Mouse (Mus musculus) C2C12 (cell line): ENCODE measurements around the gene Klhdc8a. TPM values are rescaled to one million over a fixed set of nuclear protein-coding genes. Genes with fewer than 3 reads are reported as not detected.
A peak's percentile ranks its signal among the peaks of the same experiment; 100 is the strongest.

Experiments used
- H3K27me3 ChIP-seq: one replicate; pipeline ENCODE4 v1.6.1; 2011; ENCODE audit not compliant: control insufficient read depth, insufficient read depth, insufficient read length
- H3K36me3 ChIP-seq: one replicate; pipeline ENCODE4 v1.6.1; 2011; ENCODE audit not compliant: control insufficient read depth, insufficient read depth
- H3K4me3 ChIP-seq: one replicate; pipeline ENCODE4 v1.5.1; 2011; ENCODE audit warnings: mild to moderate bottlenecking, control low read depth; ENCODE audit not compliant: poor library complexity, insufficient read depth, severe bottlenecking
- H3K79me2 ChIP-seq: one replicate; pipeline ENCODE4 v1.6.1; 2011; ENCODE audit not compliant: control insufficient read depth, insufficient read depth
- H3K79me3 ChIP-seq: one replicate; pipeline ENCODE4 v1.6.1; 2011; ENCODE audit warnings: low read depth, control low read depth
- H3ac ChIP-seq: one replicate; pipeline ENCODE3; 2011; ENCODE audit warnings: low read depth; ENCODE audit not compliant: control insufficient read depth, insufficient read length
- CEBPB ChIP-seq: IDR thresholded peaks from one replicate; pipeline ENCODE4 v1.6.1; 2011; ENCODE audit warnings: low read depth, mild to moderate bottlenecking, control low read depth, moderate library complexity
- CTCF ChIP-seq: IDR thresholded peaks from one replicate; pipeline ENCODE4 v1.5.1; 2011; ENCODE audit not compliant: control insufficient read depth, insufficient read depth, insufficient read length
- FOSL1 ChIP-seq: IDR thresholded peaks from one replicate; pipeline ENCODE4 v1.8.0; 2011; ENCODE audit warnings: mild to moderate bottlenecking, low read length; ENCODE audit not compliant: poor library complexity, insufficient read depth, severe bottlenecking
- MAX ChIP-seq: IDR thresholded peaks from one replicate; pipeline ENCODE4 v1.6.1; 2011; ENCODE audit warnings: mild to moderate bottlenecking, control low read depth
- MYOD1 ChIP-seq: IDR thresholded peaks from one replicate; pipeline ENCODE4 v1.6.1; 2011; ENCODE audit warnings: low read depth; ENCODE audit not compliant: control insufficient read depth, insufficient read length
- MYOG ChIP-seq: IDR thresholded peaks from one replicate; pipeline ENCODE4 v1.6.1; 2011; ENCODE audit not compliant: control insufficient read depth, insufficient read length; ENCODE audit errors: extremely low read depth
- USF1 ChIP-seq: IDR thresholded peaks from one replicate; pipeline ENCODE4 v1.6.1; 2011; ENCODE audit warnings: low read depth, mild to moderate bottlenecking, control low read depth, moderate library complexity
- polyA plus RNA-seq: library from polyadenylated mRNA; unstranded; fragments of >200 nt; fragmentation: generic; extraction: Trizol; gene quantifications from one replicate; pipeline ENCODE4 v1.2.1, GENCODE M21; 2012; ENCODE audit warnings: missing spikeins

The Klhdc8a gene
- polyA plus RNA-seq, 1 experiment, result 19.0 TPM

DNA sequence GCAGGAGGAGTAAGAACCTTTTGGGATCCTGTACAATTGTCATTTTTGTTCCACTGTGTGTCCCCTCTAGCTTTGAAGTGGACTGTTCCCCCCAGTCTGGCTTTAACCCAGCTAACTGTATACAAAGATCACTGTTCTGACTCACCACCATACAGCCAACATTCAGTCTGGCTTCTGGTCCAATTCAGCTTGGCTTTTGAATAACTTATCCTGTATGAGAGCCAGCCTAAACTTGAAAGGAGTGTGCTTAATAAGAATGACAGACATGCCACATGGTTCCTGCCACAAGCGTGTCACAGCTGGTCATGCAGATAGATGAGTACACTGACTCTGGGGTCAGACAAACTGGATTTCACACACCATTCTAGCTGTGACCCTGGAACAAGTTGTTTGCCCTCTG is 11.7 kb upstream of the Klhdc8a start:
- Histone ChIP-seq H3K79me3 (peaks cover 20% of the 10 kb centered on the region), H3K79me2 (peaks cover 51% of the 10 kb centered on the region), H3ac (no peak overlapping the region), H3K4me3 (no peak overlapping the region), H3K36me3 (peaks cover 18% of the 10 kb centered on the region), H3K27me3 (no peaks in the 10 kb centered on the region)
- TF ChIP-seq CEBPB (no peak), FOSL1 (no peak), MYOD1 (no peak), CTCF (no peak), MAX (no peak), USF1 (no peak), MYOG (no peak)

DNA sequence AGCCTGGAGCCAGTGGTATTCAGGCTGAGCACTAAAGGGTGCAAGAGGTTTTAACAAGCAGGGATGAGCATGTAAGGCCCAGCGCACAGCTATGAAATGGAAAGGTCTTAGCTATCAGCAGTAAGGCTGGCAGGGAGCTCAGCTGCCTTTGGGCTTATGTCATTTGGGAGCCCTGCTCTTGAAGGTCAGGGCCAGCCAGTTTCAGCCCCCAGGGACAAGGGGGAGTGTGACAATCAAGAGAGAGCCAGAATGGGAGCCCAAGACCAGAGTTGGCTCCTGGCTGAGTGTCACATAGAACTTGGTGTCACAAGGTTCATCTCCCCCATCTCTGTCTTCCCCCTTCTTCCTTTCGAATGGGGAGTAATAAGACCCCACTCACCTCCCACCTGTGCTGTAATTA is 11.0 kb upstream of the Klhdc8a start:
- Histone ChIP-seq H3ac (no peak overlapping the region), H3K36me3 (peaks cover 12% of the 10 kb centered on the region), H3K27me3 (no peaks in the 10 kb centered on the region), H3K4me3 (no peak overlapping the region), H3K79me3 (peaks cover 20% of the 10 kb centered on the region), H3K79me2 (peaks cover 51% of the 10 kb centered on the region)
- TF ChIP-seq FOSL1, result no peak
- no peak for TF ChIP-seq CEBPB
- no peak for TF ChIP-seq USF1
- no peak for TF ChIP-seq CTCF
- TF ChIP-seq MYOD1, result no peak
- TF ChIP-seq MAX, result no peak
- no peak for TF ChIP-seq MYOG

DNA sequence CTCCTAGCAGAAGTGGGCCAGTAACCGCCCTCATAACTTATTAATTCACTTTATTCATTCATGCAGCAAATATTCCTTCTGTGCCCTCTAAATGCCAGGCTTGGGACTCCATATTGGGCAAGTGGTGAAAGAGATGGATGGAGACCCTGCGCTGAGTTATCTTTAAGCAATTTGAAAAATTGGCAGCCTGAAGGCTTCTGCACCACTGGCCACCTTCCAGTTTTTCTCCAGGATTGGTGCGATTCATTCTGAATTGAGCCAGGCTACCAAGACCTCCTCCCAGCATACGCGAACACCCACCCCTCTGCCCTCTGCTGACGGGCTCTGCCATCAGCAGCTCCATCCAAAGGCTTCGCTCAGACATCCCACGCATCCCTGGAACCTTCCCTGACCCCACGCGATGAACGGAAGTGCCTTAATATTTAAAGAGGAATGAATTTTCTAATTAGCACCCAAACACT is 10.4 kb upstream of the Klhdc8a start:
- TF ChIP-seq MYOD1 (no peak), MAX (no peak), FOSL1 (no peak), CEBPB (no peak), CTCF (peak; percentile 58)
- Histone ChIP-seq H3ac (no peak overlapping the region), H3K36me3 (peaks cover 6% of the 10 kb centered on the region), H3K79me3 (peaks cover 20% of the 10 kb centered on the region), H3K79me2 (peaks cover 51% of the 10 kb centered on the region), H3K27me3 (no peaks in the 10 kb centered on the region), H3K4me3 (no peak overlapping the region)

DNA sequence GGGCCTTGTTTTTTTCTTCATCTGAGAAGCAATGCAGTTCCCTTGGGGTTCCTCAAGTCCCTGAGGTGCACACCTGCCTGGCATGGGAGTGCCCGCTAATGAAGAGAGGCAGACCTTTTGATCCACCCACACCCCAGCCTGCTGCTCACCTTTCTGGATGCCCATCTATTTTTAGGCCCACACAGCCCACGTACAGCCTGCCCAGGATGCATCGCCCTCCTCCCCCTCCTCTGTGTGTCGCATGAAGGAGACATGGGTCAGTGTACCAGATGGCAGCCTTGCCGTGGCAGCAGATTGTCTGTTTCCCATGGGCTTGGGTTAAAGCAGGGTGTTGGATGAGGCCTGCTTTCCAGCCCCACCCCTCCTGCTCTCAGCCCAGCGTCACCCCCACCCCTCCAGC is 8.5 kb upstream of the Klhdc8a start:
- H3K79me3 ChIP-seq, result peaks cover 20% of the 10 kb centered on the region
- H3K4me3 ChIP-seq, result no peak overlapping the region
- H3K79me2 ChIP-seq, result peaks cover 51% of the 10 kb centered on the region
- no peak overlapping the region for H3ac ChIP-seq
- H3K27me3 ChIP-seq, result no peaks in the 10 kb centered on the region
- TF ChIP-seq MAX (no peak), USF1 (no peak), FOSL1 (no peak), CEBPB (no peak), MYOD1 (no peak), CTCF (no peak), MYOG (no peak)
- H3K36me3 ChIP-seq, result no peaks in the 10 kb centered on the region

DNA sequence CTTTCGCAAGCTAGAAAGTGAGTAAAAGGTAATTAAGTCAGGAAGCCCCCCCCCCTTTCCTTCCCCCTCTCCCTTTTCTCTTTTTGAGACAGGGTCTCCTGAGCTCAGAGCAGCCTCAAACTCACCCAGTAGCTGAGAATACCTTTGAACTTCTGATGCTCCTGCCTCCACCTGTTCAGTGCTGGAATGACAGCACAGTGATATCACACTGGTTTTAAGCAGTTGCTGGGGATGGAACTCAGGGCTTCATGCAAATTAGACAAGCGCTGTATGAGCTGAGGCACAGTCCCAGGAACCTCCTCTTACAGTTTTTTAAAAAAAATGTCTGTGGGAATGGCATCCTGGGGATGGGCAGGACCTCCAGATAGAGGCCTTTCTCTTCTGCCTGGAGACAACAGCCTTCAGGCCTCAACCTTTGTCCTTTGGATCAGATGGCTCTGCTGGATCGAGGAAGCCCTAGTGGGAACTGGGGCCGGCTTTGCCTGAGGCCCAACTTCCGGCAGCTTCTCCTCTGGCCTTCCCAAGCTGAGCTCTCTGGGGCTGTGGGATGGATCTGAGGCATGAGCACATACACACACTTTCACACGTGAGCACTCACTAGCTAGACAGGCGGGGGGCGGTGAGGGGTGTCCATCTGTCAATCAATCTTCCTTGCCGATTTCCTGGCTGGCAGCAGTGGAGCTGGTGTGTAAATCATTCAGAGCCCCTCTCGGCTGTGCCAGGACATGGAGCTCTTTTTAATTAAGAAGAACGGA is 7.3 kb upstream of the Klhdc8a start:
- H3ac ChIP-seq, result peak overlapping the region; percentile 86
- H3K4me3 ChIP-seq, result peak overlapping the region; percentile 27
- H3K36me3 ChIP-seq, result no peaks in the 10 kb centered on the region
- peaks cover 51% of the 10 kb centered on the region for H3K79me2 ChIP-seq
- H3K27me3 ChIP-seq, result no peaks in the 10 kb centered on the region
- H3K79me3 ChIP-seq, result peaks cover 20% of the 10 kb centered on the region
- TF ChIP-seq CEBPB, result peak; percentile 19
- TF ChIP-seq MAX, result no peak
- TF ChIP-seq MYOD1, result peak; percentile 57
- TF ChIP-seq USF1, result no peak
- no peak for TF ChIP-seq CTCF

DNA sequence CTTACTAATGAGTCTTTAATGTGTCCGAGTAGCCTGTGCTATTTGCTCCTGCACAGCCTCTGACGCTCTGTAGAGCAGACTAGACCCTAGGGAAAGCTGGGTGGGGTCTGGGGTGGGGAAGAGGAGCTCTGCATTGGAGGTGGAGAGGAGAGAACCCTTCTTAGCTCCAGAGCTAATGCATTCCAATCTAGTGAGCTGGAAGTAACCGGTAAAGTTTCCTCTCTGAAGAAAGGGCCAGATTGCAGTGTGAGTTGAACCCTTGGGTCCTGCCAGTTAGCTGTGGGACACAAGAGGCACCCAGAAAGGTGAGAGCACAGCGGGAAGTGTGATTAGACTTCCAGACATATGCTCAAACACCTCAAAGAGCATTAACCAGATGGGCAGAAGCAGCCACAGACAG is 6.7 kb upstream of the Klhdc8a start:
- Histone ChIP-seq H3K79me3 (peaks cover 20% of the 10 kb centered on the region), H3K36me3 (no peaks in the 10 kb centered on the region), H3K27me3 (no peaks in the 10 kb centered on the region), H3K79me2 (peaks cover 44% of the 10 kb centered on the region), H3ac (peak overlapping the region; percentile 75), H3K4me3 (peak overlapping the region; percentile 27)
- no peak for TF ChIP-seq CTCF
- TF ChIP-seq MYOD1, result peak; percentile 10
